Mouse (Mus musculus) forebrain, embryonic 13.5 days (tissue): ENCODE results near the gene Ddc. TPM values are rescaled to one million over a fixed set of nuclear protein-coding genes. Genes with fewer than 3 reads are reported as not detected.
A peak's percentile ranks its signal among the peaks of the same experiment; 100 is the strongest.

Experiments
- ATAC-seq: fragments of 200-750 bp; cut with Nextera tagmentation; 2 replicates; pipeline ENCODE4 v1.8.0; 2017
- H3K27ac ChIP-seq: fragments of 300-500 bp; sonication (generic); 2 replicates; pipeline ENCODE4 v1.5.1; 2015; ENCODE audit warnings: inconsistent platforms, mild to moderate bottlenecking, moderate library complexity
- H3K27me3 ChIP-seq: fragments of 300-500 bp; sonication (generic); 2 replicates; pipeline ENCODE4 v1.6.1; 2015; ENCODE audit warnings: mild to moderate bottlenecking, inconsistent platforms
- H3K36me3 ChIP-seq: fragments of 300-500 bp; sonication (generic); 2 replicates; pipeline ENCODE4 v1.6.1; 2015; ENCODE audit warnings: mild to moderate bottlenecking, inconsistent platforms; ENCODE audit not compliant: poor library complexity, severe bottlenecking
- H3K4me1 ChIP-seq: fragments of 300-500 bp; sonication (generic); 2 replicates; pipeline ENCODE4 v1.6.1; 2015; ENCODE audit warnings: inconsistent platforms
- H3K4me2 ChIP-seq: fragments of 300-500 bp; sonication (generic); 2 replicates; pipeline ENCODE4 v1.6.1; 2015; ENCODE audit warnings: inconsistent platforms, mild to moderate bottlenecking, moderate library complexity
- H3K4me3 ChIP-seq: fragments of 300-500 bp; sonication (generic); 2 replicates; pipeline ENCODE4 v1.5.1; 2015; ENCODE audit warnings: mild to moderate bottlenecking, inconsistent platforms
- H3K9ac ChIP-seq: fragments of 300-500 bp; sonication (generic); 2 replicates; pipeline ENCODE4 v1.6.1; 2015; ENCODE audit warnings: mild to moderate bottlenecking, inconsistent platforms
- H3K9me3 ChIP-seq: fragments of 300-500 bp; sonication (generic); replicated peaks from 2 replicates; pipeline ENCODE4 v1.6.1; 2016; ENCODE audit warnings: inconsistent platforms
- WGBS: fragments of 180-500 bp; shearing (Covaris S2); methylation state at CpG from one replicate; pipeline ENCODE4 v1.1.7; 2015; 5-methylcytosine and 5-hydroxymethylcytosine counted together
- polyA plus RNA-seq: library from polyadenylated mRNA; unstranded; fragments of >200 nt; fragmentation: Nextera tagmentation; extraction: Ambion mirVana; gene quantifications from 2 replicates; pipeline ENCODE4 v1.2.1, GENCODE M21; 2015

The Ddc gene
- polyA plus RNA-seq, 1 experiment from 2014 or later = 6.2 TPM

GRCm38 (mm10) chr11:11809404-11810175, 88.4 kb downstream of the Ddc start:
- Histone ChIP-seq H3K4me2 (peak overlapping the region; percentile 78), H3K27me3 (no peaks in the 10 kb centered on the region), H3K9ac (peak overlapping the region; percentile 86), H3K36me3 (0 out of 2 replicates have a peak, but pooled peaks cover 3% of the 10 kb centered on the region), H3K4me3 (peak overlapping the region; percentile 66), H3K27ac (peak overlapping the region; percentile 97), H3K9me3 (no peaks in the 10 kb centered on the region), H3K4me1 (peaks cover 12% of the 10 kb centered on the region)
- peak; percentile 20 for ATAC-seq
- WGBS = 2% methylated on average over 11 of the region's 11 CpGs

DNA sequence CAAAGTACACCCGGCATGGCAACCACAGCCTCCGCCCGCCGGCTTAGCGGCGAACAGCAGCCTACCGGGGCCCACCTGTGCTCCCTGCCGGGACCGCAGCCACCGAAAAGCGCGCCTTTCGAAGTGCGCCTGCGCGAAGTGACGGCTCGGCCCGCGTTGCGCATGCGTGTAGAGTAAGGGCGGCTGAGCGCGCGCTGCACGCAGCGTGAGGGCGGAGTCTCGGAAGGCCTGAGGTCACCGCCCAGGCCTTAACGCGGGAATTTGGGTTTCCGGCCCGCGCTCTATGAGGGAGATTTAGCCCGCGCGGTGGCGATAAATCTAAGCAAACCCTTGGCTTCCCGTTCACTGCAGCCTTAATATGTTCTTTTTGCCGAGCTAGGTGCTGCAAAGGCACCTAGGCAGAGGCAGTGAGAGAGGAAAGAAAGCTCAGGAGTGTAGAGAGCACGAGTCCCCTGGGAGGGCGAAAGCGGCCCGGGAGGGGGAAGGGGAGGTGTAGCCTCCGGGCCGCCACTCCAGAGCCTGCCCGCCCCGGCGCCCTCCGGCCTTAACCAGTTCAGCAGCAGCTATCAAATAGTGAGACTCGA, 89.0 kb downstream of the Ddc start, which contains the start of gene Fignl1:
Fignl1 (minus strand) TSS at position 143 of the 584 bp plus-strand sequence.
- Histone ChIP-seq H3K4me2 (peak within 1 kb of the TSS; percentile 78), H3K27me3 (no peaks in the 10 kb centered on the region), H3K9me3 (no peaks in the 10 kb centered on the region), H3K36me3 (peaks cover 10% of the 10 kb centered on the region; the same call in 1 of the 2 replicates), H3K9ac (peak within 1 kb of the TSS; percentile 86), H3K4me1 (peaks cover 12% of the 10 kb centered on the region), H3K27ac (peak within 1 kb of the TSS; percentile 97), H3K4me3 (peak within 1 kb of the TSS; percentile 66)
- under 1% methylated on average over 53 of the region's 53 CpGs for WGBS
- peak; percentile 95 for ATAC-seq

GRCm38 (mm10) chr11:11808035-11808819, 89.7 kb downstream of the Ddc start:
- Histone ChIP-seq H3K9me3 (no peaks in the 10 kb centered on the region), H3K27me3 (no peaks in the 10 kb centered on the region), H3K4me3 (peak overlapping the region; percentile 66), H3K9ac (peak overlapping the region; percentile 86), H3K4me2 (peak overlapping the region; percentile 78), H3K27ac (peak overlapping the region; percentile 97), H3K36me3 (peaks cover 15% of the 10 kb centered on the region; the same call in 1 of the 2 replicates), H3K4me1 (peaks cover 12% of the 10 kb centered on the region)
- 9% methylated on average over 25 of the region's 25 CpGs for WGBS
- no peak for ATAC-seq

DNA sequence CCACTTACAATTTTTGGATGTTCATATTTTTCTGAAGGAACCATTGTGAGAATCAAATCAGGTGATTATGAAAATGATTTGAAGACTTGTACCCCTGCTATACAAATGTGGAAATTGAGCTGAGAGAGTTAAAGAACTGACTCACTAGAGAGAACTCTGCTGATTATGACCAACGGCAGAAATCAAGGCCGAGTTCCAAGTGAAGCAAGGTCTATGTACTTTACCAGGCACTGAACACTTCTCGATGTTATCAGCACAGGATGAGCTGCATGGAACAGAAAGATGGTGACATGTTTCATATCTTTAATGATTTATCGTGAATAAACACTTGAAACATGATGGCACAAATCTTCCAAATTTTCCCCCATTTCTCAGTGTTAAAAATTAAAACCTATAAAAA, 92.0 kb downstream of the Ddc start:
- no peak for ATAC-seq
- Histone ChIP-seq H3K36me3 (peaks cover 35% of the 10 kb centered on the region), H3K9ac (no peak overlapping the region), H3K9me3 (no peaks in the 10 kb centered on the region), H3K27ac (no peak overlapping the region), H3K4me3 (no peak overlapping the region), H3K4me1 (peaks cover 12% of the 10 kb centered on the region), H3K27me3 (no peaks in the 10 kb centered on the region), H3K4me2 (no peak overlapping the region)
- WGBS = 94% methylated on average over 4 of the region's 4 CpGs

DNA sequence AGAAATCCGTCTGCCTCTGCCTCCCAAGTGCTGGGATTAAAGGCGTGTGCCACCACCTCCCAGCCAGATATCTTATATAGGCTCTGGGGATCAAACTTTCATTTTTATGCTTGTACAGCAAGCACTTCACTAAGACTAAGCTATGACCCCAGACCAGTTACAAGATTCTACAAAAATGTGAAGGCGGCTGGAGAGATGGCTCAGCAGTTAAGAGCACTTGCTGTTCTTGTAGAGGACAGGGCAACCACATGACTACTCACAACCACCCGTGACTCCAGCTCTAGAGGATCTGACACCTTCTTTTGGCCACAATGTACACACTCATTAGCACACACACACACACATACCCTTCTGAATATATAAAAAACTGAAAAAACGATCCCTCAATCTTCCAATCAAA, 93.5 kb downstream of the Ddc start:
- peaks cover 40% of the 10 kb centered on the region for H3K36me3 ChIP-seq
- H3K4me1 ChIP-seq = peaks cover 8% of the 10 kb centered on the region
- no peak overlapping the region for H3K27ac ChIP-seq
- no peaks in the 10 kb centered on the region for H3K27me3 ChIP-seq
- H3K4me2 ChIP-seq = no peak overlapping the region
- no peak overlapping the region for H3K4me3 ChIP-seq
- H3K9ac ChIP-seq = no peak overlapping the region
- 86% methylated on average over 5 of the region's 5 CpGs for WGBS
- ATAC-seq = no peak
- no peaks in the 10 kb centered on the region for H3K9me3 ChIP-seq

- Histone ChIP-seq H3K4me1 (no peaks in the 10 kb centered on the region), H3K27ac (no peak overlapping the region), H3K9ac (no peak overlapping the region), H3K4me2 (no peak overlapping the region), H3K9me3 (no peaks in the 10 kb centered on the region), H3K4me3 (no peak overlapping the region), H3K27me3 (no peaks in the 10 kb centered on the region), H3K36me3 (peaks cover 50% of the 10 kb centered on the region)
- WGBS = 94% methylated on average over 9 of the region's 9 CpGs
- ATAC-seq = no peak
Measured at GRCm38 (mm10) chr11:11801067-11801466, 96.9 kb downstream of the Ddc start.

DNA sequence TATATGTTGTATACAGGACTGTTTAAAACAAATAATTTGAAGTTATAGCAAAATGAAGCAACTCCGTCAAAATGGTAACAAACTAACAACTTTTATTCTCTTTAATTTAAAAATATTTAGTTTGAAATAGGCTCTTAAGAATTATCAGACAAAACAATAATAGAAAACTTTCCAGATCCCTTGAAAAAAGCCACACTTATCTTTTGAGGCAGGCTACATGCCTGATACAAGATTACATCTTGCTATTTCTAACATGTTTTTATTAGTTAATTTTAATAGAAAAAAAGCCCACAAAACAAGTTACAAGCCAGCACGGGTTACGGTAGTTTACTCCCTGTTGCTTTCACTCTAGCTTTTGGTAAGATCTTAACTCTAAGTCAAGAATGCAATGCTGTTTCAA, 97.6 kb downstream of the Ddc start:
- no peak overlapping the region for H3K9ac ChIP-seq
- H3K36me3 ChIP-seq = peaks cover 47% of the 10 kb centered on the region
- H3K27me3 ChIP-seq = no peaks in the 10 kb centered on the region
- no peak overlapping the region for H3K4me2 ChIP-seq
- H3K9me3 ChIP-seq = no peaks in the 10 kb centered on the region
- H3K4me3 ChIP-seq = no peak overlapping the region
- 96% methylated on average over 3 of the region's 3 CpGs for WGBS
- no peak for ATAC-seq
- no peaks in the 10 kb centered on the region for H3K4me1 ChIP-seq
- no peak overlapping the region for H3K27ac ChIP-seq

GRCm38 (mm10) chr11:11798690-11799089, 99.3 kb downstream of the Ddc start:
- Histone ChIP-seq H3K9me3 (no peaks in the 10 kb centered on the region), H3K4me1 (no peaks in the 10 kb centered on the region), H3K27me3 (no peaks in the 10 kb centered on the region), H3K27ac (no peak overlapping the region), H3K4me2 (no peak overlapping the region), H3K4me3 (no peak overlapping the region), H3K36me3 (peaks cover 40% of the 10 kb centered on the region), H3K9ac (no peak overlapping the region)
- no peak for ATAC-seq
- 92% methylated on average over 1 of the region's 1 CpGs for WGBS

GRCm38 (mm10) chr11:11794626-11795025, 103.3 kb downstream of the Ddc start:
- no peaks in the 10 kb centered on the region for H3K9me3 ChIP-seq
- ATAC-seq = no peak
- 91% methylated on average over 1 of the region's 1 CpGs for WGBS
- H3K4me2 ChIP-seq = no peak overlapping the region
- no peak overlapping the region for H3K4me3 ChIP-seq
- H3K27me3 ChIP-seq = no peaks in the 10 kb centered on the region
- H3K36me3 ChIP-seq = peaks cover 10% of the 10 kb centered on the region
- no peak overlapping the region for H3K27ac ChIP-seq
- H3K4me1 ChIP-seq = no peaks in the 10 kb centered on the region
- H3K9ac ChIP-seq = no peak overlapping the region

- Histone ChIP-seq H3K27me3 (no peaks in the 10 kb centered on the region), H3K4me1 (no peaks in the 10 kb centered on the region), H3K9me3 (no peaks in the 10 kb centered on the region), H3K4me3 (no peak overlapping the region), H3K36me3 (no peaks in the 10 kb centered on the region), H3K27ac (no peak overlapping the region), H3K9ac (no peak overlapping the region), H3K4me2 (peak overlapping the region; percentile 32; the same call in 1 of the 2 replicates)
- under 1% methylated on average over 8 of the region's 8 CpGs for WGBS
- ATAC-seq = peak; percentile 94
Measured at GRCm38 (mm10) chr11:11788521-11788974, 109.4 kb downstream of the Ddc start.

DNA sequence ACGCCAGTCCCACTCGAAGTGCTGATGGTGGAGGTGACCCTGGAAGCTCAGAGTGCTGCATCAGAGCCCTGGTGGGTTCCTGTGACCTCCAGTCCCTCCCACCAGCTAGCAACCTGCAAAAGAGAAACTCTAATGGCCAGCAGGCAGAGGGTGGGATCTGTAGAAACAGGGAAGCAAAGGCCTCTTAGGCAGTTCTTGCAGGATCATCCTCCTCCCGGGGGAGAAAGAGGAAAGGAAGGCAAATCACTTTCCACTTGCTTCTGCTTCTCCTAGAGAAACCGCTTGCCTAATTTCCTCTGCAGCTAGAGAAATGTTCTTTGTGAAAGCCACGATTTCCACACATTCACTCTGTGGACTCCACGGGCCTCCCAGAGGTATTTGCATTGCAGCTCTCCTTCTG, 112.5 kb downstream of the Ddc start:
- no peak for ATAC-seq
- Histone ChIP-seq H3K36me3 (no peaks in the 10 kb centered on the region), H3K27ac (no peak overlapping the region), H3K9me3 (no peaks in the 10 kb centered on the region), H3K4me3 (no peak overlapping the region), H3K4me1 (no peaks in the 10 kb centered on the region), H3K4me2 (no peak overlapping the region), H3K9ac (no peak overlapping the region), H3K27me3 (no peaks in the 10 kb centered on the region)
- WGBS = 72% methylated on average over 6 of the region's 6 CpGs

GRCm38 (mm10) chr11:11781728-11782127, 116.2 kb downstream of the Ddc start:
- Histone ChIP-seq H3K4me2 (no peak overlapping the region), H3K36me3 (no peaks in the 10 kb centered on the region), H3K9ac (no peak overlapping the region), H3K27me3 (no peaks in the 10 kb centered on the region), H3K9me3 (no peaks in the 10 kb centered on the region), H3K4me1 (no peaks in the 10 kb centered on the region), H3K27ac (no peak overlapping the region), H3K4me3 (no peak overlapping the region)
- 87% methylated on average over 8 of the region's 8 CpGs for WGBS
- no peak for ATAC-seq
